Comparison of ENCODE assay signal across 19 mouse cellular contexts in the genomic region with DNA sequence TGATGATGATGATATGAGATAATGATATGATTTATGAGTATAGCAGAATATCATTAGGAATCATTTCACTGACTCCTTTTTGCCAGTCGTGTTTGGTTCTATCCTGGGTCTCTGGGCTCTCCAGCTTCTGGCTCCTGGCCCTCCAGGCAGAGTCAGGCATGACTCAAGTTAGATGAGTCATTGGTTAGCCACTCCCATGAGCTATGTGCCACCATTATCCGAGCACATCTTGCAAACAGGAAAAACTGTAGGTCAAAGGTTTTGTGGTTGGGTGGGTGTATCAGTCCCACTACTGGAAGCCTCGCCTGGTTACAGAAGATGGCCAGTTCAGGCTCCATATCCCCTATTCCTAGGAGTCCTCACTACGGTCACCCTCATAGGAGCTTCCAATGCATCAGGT. TPM values are rescaled to one million over a fixed set of nuclear protein-coding genes. Genes with fewer than 3 reads are reported as not detected.
"Had no signal": no experiment of that assay in that cellular context is flagged by ENCODE, and none has a peak within 500 bp of the region (broad histone marks: within the 10 kb centered on the region; RNA-seq: fewer than 3 reads in every experiment).

No protein-coding gene starts in this region.

- H3K27ac ChIP-seq: layer of hippocampus, adult 2 months; limb, embryonic 10.5 days; liver, embryonic 15.5 days; midbrain, embryonic 13.5 days; neural tube, embryonic 15.5 days had no signal

- ATAC-seq: lung, postnatal 0 days; midbrain, embryonic 13.5 days had no signal

- DNase-seq: kidney, postnatal 10 days; kidney, postnatal 4 days; lung, adult 2 months; lung, postnatal 36 days; thymus, adult 18-20 months; thymus, postnatal 14 days had no signal

- H3K4me3 ChIP-seq: layer of hippocampus, adult 2 months; limb, embryonic 10.5 days; liver, embryonic 15.5 days; midbrain, embryonic 13.5 days; neural tube, embryonic 15.5 days had no signal

- H3K36me3 ChIP-seq: limb, embryonic 10.5 days; liver, embryonic 15.5 days; midbrain, embryonic 13.5 days; neural tube, embryonic 15.5 days had no signal

- H3K4me2 ChIP-seq: liver, embryonic 11.5 days; liver, embryonic 15.5 days; midbrain, embryonic 13.5 days; neural tube, embryonic 15.5 days had no signal

- H3K4me1 ChIP-seq: limb, embryonic 10.5 days; liver, embryonic 15.5 days; midbrain, embryonic 13.5 days; neural tube, embryonic 15.5 days had no signal

- H3K9me3 ChIP-seq: limb, embryonic 10.5 days; liver, embryonic 15.5 days; midbrain, embryonic 13.5 days; neural tube, embryonic 15.5 days had no signal

- H3K27me3 ChIP-seq: liver, embryonic 15.5 days; midbrain, embryonic 13.5 days; neural tube, embryonic 15.5 days had no signal

- H3K9ac ChIP-seq: liver, embryonic 15.5 days; midbrain, embryonic 13.5 days; neural tube, embryonic 15.5 days had no signal

RNA-seq across cellular contexts. Expression of gene Esx1, which starts 51.6 kb away (rescaled TPM):
- total RNA-seq: layer of hippocampus, adult 2 months; layer of hippocampus, postnatal 10 days; left cerebral cortex, postnatal 10 days; megakaryocyte progenitor cell, adult 5-6 weeks; midbrain, postnatal 0 days had no signal
- polyA plus RNA-seq: limb, embryonic 10.5 days; liver, embryonic 11.5 days; liver, embryonic 15.5 days; lung, adult 2 months; lung, postnatal 0 days; midbrain, embryonic 13.5 days; midbrain, postnatal 0 days; neural tube, embryonic 11.5 days; neural tube, embryonic 15.5 days; stomach, embryonic 14.5 days had no signal
